Mouse (Mus musculus): Measurements from ENCODE around the gene Manba.
"Not testable (repeated sequence)": the region's sequence is repeated elsewhere in the genome, so short reads cannot be mapped to it uniquely, and the experiment has no call there.

The Manba gene

DNA sequence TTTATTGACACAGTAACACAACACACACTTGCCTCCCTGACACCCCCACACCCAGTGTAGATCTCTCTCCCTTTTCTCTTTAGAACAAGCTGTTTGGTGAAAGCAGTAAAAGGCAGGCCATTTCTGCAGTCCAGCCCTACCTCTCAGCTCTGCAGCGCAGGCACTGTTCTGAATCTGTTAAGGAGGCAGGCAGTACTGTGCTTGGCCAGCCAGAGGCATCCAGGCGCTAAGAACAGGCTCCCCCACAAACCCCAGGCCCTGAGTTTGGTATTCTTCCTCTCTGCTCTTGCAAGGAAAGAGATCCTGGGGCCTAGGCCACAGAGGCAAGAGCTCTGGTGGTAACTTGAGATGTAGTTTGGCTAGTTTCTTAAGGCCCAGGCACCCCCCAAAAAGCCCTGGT is 39.5 kb downstream of the Manba start:
- DNase-seq (ENCODE audit: low read depth, low spot score): not testable (repeated sequence)

DNA sequence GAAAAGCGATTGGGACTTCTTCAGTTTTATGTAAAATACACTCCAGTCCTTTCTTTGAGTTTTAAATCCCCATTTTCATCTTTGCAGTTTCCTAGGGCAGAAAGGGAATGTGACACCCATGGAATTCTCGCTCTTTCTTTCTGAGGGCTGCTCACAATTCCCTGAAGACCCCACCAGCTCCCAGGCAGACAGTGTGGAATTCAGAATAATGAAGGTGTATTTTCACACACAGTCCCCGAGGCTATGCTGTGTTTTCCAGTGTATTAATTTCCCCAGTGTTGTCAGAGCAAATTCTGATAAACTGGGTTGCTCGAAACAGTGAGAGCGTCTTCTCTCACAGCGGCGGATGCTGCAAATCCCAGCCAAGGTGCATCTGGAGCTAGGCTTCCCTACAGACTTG is 44.3 kb downstream of the Manba start:
- DNase-seq (ENCODE audit: low read depth, low spot score): no peak

DNA sequence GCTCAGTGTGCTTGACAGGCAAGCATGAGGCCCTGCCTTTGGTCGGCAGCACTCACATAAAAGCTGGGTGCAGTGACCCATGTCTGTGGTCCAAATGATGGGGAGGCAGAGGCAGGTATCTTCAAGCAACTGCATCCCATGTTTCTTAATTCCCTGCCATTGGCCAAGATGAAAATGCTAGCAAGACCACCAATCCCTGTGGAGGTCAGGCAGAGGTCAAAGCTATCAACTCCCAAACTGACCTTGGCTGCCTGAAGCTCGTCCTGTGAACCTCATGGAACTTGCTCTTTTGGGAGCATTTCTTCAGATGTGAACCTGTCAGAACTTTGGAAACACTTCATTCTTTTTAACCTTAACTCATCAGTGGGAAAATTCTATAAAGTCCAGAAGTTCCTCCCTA is 46.4 kb downstream of the Manba start:
- DNase-seq (ENCODE audit: low read depth, low spot score): no peak

DNA sequence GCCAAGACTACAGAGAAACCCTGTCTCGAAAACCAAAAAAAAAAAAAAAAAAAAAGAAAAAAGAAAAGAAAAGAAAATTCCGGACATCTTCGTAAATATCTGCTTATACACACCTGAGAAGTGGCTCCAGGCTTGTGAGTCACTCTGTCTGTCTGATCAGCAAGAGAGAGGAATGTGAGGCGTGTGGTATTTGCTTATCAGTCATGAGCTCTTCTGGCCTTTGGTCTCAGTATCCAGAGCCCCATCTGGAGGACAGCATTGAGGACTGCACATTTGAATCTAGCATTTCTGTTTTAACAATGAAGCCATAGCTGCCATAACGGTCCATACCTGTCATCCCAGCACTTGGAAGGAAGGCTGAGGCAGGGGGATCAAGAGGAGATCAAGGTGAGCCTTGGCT is 48.7 kb downstream of the Manba start:
- no peak for DNase-seq (ENCODE audit: low read depth, low spot score)

DNA sequence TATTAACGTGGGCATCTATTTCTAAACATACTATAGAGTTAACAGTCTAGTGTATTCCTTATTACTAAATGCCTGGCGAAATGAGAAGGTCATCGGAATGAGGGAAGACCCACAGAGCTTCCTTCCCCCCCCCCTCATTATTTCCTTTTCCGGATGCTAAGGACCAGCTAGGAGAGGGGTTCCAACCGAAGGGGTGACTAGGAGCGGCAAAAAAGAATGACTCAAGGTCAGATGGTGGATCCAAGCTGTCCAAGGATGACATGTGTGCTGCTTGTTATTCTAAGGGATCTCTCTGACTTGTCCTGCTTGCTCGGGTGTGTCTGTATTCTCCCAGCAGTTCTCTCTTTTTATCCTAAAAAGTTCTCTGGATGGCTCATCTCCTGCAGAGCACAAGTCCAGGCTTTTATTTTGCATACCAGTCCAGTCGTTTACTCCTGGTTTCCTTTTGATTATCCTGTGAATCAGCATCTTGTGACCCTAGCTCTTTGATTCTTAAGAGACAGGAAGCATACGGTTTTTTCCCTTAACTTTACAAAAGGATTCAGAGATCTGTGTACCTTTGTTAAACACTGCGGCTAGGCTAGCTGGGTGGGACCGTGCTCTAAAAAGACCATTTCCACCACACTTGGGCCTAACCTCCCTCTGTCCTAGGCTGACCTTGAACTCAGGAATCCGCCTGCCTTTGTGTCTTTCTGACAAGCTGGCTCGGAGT is 61.0 kb downstream of the Manba start:
- DNase-seq (ENCODE audit: low read depth, low spot score): no peak

DNA sequence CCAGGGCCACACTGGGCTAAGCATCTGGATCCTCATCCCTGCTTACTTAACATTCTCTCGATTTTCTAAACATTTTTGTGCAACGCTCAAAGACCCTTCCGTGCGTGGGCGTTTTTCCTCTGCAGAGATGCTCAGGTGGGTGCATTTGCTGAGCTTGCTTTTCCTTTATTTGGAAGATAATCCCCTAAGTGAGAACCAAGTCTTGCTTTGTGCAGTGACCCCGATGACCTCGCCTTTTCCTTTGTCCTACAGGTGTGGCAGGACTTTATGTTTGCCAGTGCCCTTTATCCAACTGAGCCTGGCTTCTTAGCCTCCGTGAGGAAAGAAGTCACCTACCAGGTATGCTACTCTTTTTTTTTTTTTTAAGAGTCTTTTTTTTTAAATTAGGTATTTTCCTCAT is 61.9 kb downstream of the Manba start:
- DNase-seq (ENCODE audit: low read depth, low spot score): no peak

DNA sequence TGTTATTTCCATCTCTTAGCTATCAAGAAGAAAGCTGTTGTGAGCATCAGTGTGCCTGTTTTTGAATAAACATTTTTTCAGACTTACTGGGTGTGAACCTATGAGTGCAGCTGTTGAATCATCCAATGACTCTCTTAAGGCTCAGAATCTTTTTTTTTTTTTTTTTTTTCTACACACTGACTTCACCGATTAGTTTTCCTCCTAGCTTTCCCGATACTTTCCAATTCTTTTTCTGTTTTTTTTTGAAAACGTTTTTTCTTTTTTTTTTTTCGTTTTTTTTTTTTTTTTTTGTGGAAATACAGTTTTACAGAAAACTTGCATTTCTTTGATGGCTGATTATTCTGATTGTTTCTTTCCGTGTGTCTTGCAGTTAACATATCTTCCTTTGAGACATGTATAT is 67.5 kb downstream of the Manba start:
- DNase-seq (ENCODE audit: low read depth, low spot score): no peak

DNA sequence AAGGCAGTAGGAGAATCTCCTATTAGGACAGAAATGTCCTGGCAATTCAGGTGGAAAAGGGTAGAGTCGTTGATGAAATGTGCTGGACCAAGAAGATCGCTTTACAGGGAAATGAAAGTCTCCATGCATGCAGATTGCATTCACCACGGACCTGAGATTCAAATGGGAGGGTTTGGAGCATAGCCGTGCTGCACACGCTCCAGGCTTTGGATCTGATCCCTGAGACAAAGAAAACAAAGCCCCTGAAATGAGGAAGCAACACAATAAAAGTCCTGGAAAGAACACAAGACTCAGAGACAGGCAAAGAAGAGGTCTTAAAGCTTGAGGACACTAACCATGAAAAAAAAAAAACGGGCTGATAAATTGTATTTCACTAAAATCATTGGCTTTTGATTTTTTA is 69.8 kb downstream of the Manba start:
- no peak for DNase-seq (ENCODE audit: low read depth, low spot score)

DNA sequence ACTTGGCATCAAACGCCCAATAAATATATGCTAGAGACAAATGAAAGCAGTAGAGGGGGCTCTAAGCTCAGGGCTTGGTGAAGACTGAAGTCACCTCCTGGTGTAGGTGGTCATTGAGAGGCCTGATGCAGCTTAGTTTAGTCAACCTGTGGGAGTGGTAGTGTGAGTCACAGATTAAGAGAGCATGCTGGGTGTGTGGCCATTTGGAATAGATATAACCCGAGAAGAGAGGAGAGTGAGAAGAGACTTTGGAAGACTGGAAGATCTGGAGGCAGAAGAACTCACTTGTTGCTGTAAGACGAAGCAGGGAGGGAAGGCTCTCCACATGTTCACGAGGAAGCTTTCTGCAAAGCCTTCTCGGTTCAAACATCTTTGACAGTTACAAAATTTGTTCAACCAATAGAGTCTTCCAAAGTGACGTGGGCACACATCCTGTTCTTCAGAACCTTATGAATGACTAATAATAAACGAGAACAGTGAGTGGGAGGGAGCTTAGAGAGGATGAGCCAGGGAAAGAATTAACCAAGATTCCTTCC is 70.7 kb downstream of the Manba start:
- no peak for DNase-seq (ENCODE audit: low read depth, low spot score)

DNA sequence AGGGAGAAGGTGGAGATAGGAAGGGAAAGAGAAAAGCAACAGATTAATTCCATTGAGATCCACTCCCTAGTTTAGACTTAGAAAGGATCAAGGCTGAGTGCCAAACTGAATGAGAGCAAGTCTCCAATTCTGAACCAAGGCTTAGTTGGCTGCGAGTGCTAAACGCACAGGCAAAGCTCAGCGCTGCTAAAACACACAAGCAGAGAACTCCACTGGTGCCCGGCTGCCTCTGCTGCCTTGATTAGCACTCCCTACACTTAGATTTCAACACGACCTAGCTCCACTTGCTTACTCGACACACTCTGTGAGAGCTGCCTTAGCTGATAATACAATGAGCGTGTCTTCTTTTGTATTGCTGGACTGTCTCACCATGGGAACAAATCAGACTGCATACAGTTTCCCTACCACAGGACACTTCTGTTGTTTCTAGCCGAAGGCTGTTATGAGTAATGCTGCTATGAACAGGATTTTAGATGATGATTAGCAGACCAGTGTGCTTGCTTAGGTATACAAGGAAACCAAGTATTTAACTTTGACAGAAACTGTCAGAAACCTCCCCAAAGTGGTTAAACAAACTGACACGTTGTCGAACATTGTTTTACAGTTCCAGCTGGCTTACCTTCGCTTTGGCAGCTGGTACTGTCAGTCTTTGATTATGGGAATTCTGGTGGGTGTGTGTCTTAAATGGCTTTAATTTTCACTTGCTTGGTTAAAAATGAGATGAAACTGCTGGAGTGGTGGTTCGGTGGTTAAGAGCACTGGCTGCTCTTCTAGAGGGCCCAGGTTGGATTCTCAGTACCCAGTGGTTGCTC is 71.6 kb downstream of the Manba start:
- DNase-seq (ENCODE audit: low read depth, low spot score): peak; percentile 12

DNA sequence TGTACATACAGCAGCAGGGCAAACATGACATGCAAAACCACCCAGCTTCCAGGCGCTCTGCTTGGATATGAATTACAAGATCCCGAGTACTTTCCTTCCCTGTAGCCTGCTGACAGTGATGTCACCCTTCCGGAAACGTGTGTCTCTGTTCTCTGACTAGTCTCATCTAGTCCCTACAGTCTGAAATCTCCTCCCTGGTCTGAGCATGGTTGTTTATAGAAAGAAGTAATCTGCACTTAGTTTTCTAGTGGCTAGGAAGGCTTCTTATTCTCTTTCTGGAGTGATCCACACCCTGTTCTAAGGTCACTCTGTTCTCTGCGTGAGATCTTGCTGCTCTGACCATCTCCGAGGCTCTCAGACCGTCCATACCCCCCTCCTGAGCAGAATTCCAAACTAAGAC is 76.6 kb downstream of the Manba start:
- no peak for DNase-seq (ENCODE audit: low read depth, low spot score)

DNA sequence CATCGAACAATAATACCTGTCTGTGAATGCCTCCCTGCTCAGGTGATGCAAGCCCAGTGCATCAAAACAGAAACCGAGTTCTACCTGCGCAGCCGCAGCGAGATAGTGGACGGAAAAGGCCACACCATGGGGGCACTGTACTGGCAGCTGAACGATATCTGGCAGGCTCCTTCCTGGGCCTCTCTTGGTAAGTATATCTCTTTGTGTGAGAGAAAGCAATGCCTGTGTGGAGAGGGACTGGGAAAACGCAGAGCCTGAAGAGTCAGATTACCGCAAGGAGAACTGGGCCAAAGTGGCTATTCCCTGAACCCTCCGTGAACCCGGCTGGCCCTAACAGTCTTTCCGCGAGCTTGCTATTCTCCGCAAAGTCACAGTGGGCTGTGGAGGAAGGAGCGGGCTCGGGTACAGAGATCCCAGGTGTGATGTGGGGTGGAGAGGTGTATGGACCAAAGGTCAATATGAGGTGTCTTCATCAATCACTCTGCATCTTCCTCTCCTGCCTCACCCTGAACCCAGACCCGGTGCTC is 77.8 kb downstream of the Manba start:
- no peak for DNase-seq (ENCODE audit: low read depth, low spot score)

DNA sequence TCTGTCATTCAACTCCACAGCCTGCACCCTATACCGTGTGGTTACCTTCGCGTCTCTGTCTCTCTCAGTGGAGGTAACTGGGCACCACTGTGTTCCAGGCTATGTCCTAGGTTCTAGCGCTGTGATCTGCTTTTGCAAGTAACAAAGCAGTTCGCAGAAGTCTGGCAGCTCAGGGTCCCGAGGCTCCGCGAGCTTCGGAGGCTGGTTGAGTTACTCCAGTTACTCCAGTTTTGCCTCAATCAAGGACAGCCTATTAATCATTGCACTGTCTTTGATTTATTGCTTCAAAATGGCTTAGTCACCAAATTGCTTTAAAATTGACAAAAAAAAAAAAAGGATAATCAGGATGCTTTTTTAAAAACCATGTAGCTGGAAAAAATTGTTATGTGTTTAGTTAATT is 79.3 kb downstream of the Manba start:
- DNase-seq (ENCODE audit: low read depth, low spot score): no peak

DNA sequence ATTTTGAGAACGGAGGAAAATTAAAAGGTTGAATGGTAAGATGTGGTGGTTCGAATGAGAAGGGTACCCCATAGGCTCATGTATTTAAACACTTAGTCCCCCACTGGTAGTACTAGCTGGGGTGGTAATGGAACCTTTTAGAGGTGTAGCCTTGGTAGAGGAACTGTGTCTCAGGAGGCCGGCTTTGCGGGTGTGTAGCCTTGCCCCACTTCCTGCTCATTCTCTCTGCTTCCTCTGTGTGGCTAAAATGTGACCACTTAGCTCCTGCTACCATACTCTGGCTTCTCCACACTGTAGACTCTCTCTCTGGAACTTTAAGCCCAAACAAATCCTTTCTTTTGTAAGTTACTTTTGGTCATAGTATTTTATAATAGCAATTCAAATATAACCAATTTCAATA is 79.9 kb downstream of the Manba start:
- no peak for DNase-seq (ENCODE audit: low read depth, low spot score)

DNA sequence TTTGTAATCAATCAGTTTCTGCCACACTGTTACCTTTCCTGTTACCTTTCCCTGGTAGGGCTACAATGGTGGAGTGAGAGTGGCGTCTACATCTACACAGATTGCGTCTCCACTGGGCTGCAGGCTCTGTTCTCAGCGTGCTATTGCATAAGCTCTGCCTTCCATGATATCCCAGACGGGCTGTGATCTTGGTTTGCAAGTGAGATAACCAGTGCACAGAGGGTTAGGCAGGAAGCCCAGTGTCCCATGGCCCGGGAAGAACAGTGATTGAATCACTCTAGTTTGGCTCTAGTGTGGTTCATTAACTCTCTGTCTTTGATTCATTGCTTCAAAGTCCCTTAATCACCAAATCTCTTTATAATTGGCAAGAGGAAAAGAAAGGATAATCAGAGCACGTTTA is 82.5 kb downstream of the Manba start:
- no peak for DNase-seq (ENCODE audit: low read depth, low spot score)

DNA sequence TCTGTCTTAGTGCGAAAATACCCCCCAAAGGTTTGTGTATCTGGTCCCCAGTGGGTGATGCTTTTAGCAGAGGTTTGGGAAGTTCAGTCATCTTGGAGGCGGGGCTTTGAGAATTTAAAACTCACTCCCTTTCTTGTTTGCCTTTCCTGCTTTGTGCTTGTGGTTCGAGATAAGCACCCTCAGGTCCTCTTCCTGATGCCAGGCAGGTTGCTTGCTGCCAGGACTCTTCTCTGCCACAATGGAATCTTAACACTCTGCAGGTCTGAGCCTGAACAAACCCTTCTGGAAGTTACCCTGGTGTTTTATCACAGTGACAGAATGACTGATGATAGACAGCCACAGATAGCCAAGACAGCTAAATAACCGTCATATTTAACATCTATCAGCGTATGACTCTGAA is 83.2 kb downstream of the Manba start:
- DNase-seq (ENCODE audit: low read depth, low spot score): no peak

DNA sequence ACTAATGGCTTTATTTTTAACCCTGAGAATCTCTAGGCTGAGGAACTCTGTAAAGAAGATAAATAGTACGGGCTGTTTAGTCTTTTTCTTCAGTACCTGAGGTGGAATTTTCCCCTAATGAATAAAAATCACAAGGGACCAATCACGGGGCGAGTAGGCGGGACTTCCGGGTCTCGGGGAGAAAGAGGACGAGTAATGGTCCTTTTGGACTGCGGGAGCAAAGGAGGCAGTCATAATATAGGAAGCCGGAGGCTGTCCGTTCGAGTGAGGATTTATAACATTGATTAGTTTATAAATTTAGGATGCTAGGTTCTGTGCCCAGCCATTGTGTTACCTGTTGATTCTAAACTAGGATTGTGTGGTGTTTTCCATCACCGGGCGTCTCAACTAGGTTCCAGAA is 86.1 kb downstream of the Manba start:
- no peak for DNase-seq (ENCODE audit: low read depth, low spot score)

DNA sequence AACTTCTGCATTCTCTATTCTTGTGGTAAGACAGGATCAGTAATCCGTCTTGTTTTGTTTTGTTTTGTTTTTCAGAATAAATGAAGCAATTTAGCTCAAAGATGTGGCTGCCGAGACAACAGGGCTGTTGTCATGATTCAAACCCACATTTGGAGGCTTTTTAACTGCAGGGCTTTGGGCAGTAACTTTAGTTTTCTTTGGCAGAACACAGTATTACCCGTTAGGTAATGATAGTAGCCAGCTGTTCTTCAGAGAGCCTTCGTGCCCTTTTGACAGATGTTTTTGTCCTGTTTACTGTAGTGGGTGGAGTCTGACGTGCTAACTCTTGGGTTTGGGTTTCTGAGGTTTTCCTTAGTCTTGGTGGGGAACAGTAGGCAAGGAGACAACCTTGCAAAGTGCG is 87.6 kb downstream of the Manba start:
- DNase-seq (ENCODE audit: low read depth, low spot score): no peak

DNA sequence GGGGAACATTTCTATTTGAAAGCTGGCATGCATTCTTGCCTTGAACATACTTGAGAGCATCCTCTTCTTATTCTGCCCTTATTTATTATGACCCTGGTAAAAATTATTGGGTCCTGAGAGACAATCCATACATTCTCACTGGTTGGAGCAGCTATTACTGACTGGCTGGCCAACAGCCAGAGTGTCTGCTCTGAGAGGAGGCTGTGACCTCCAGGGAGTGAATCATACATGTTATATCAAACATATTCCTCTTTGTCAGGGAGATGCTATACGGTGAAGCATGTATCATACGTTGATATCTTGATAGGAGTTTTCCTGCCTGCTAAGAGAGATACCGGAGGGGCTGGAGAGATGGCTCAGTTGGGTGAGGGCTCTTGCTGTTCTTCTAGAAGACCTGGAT is 89.7 kb downstream of the Manba start:
- DNase-seq (ENCODE audit: low read depth, low spot score): no peak

DNA sequence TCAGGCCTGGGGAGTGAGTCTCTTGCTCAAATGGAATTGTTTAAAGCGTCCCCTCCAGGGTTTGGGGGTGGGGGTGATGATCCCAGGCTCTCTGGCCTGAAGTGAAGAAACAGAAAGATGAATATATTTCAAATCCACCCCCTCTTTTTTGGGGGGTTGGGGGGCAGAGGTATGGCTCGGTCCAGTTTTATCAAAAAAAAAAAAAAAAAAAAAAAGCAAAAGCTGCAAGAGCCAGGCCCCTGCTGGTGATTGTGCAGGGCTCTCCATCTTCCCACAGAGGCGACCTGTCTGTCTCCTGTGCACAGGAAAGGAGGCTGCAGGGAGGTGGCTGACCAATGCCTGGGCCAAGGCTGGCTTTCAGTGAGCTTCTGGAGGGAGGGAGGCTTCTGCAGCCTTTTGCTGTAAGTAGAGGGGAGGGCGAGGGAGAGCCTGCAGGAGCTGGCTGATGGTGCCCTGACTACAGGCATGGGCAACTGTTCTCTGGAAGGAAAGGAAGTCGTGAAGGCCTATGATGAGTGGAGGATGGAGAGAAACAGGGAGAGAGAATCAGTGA is 93.3 kb downstream of the Manba start:
- no peak for DNase-seq (ENCODE audit: low read depth, low spot score)

DNA sequence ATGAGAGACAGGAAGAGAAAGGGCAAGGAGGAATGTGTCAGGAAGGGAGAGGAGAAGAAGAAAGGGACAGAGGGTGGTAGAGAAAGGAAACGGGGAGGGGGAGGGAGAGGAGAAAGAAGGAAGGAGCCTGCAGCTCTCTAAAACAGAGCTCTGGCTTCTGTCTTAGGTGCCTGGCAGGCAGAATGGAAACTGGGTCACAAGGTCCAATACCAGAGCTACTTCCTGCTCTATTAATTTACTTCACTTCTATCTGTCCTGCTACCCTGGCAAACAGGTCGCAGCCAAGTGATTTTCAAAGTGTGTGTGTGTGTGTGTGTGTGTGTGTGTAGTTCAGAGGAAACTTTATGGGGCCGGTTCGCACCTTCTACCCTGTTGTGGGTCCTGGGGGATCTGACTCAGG is 93.8 kb downstream of the Manba start:
- DNase-seq (ENCODE audit: low read depth, low spot score): no peak

DNA sequence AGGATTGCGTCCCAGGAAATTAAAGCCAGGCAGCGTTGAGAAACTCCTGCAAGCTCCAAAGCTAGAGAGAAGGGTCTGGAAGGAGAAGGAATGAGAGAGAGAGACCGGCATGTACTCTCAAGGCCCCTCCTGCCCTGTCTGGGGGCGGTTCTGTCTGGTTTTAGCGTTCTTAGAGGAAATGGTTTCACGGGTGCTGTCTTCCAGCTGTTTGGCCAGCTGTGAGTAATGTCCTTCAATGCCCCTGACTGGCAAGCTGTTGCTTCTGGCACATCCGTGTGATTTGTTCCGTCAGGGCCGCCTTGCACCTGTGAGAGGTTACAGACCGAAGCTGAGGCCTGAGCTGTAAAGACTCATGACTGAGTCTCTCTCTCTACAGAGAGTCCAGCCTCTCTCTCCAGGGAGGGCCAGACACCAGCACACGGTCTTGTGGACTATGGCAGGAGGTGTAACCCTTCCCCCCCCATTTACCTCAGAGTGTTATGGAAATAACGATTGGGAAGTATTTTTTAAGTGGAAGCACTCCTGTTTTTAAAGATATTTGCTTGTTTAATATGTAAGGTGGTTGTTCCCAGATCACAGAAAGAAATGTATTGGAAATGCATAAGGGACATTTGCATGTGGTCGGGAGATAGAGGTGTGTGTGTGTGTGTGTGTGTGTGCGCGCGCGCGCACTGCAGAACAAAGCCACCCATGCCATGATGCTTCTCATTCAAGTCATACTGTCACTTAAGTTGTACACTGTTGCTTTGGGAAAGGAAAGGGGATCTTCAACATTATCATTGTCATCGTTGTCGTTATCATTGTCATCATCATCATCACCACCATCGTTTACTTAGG is 95.2 kb downstream of the Manba start:
- DNase-seq (ENCODE audit: low read depth, low spot score): no peak

Data from brain, embryonic 18.5 days (tissue).